Mouse (Mus musculus) heart, embryonic 13.5 days (tissue): ENCODE data around the gene Gck. TPM values are rescaled to one million over a fixed set of nuclear protein-coding genes. Genes with fewer than 3 reads are reported as not detected.

Experiments
- ATAC-seq: fragments of 200-750 bp; cut with Nextera tagmentation; 2 replicates; pipeline ENCODE4 v1.8.0; 2017; ENCODE audit warnings: moderate TSS enrichment; ENCODE audit not compliant: insufficient number of reproducible peaks, low FRiP score, low TSS enrichment; ENCODE audit errors: extremely low read depth
- H3K27ac ChIP-seq: fragments of 300-500 bp; sonication (generic); replicated peaks from 2 replicates; pipeline ENCODE4 v1.5.1; 2015; ENCODE audit warnings: moderate library complexity, mild to moderate bottlenecking, inconsistent platforms
- H3K27me3 ChIP-seq: fragments of 300-500 bp; sonication (generic); replicated peaks from 2 replicates; pipeline ENCODE4 v1.6.1; 2015; ENCODE audit warnings: mild to moderate bottlenecking, inconsistent platforms
- H3K36me3 ChIP-seq: fragments of 300-500 bp; sonication (generic); 2 replicates; pipeline ENCODE4 v1.6.1; 2015; ENCODE audit warnings: mild to moderate bottlenecking, inconsistent platforms
- H3K4me1 ChIP-seq: fragments of 300-500 bp; sonication (generic); 2 replicates; pipeline ENCODE4 v1.6.1; 2015; ENCODE audit warnings: inconsistent platforms
- H3K4me2 ChIP-seq: fragments of 300-500 bp; sonication (generic); 2 replicates; pipeline ENCODE4 v1.6.1; 2015; ENCODE audit warnings: inconsistent platforms, mild to moderate bottlenecking, moderate library complexity
- H3K4me3 ChIP-seq: fragments of 300-500 bp; sonication (generic); 2 replicates; pipeline ENCODE4 v1.5.1; 2015; ENCODE audit warnings: moderate library complexity, mild to moderate bottlenecking, inconsistent platforms
- H3K9ac ChIP-seq: fragments of 300-500 bp; sonication (generic); 2 replicates; pipeline ENCODE4 v1.6.1; 2015; ENCODE audit warnings: inconsistent platforms, mild to moderate bottlenecking, moderate library complexity
- H3K9me3 ChIP-seq: fragments of 300-500 bp; sonication (generic); 2 replicates; pipeline ENCODE4 v1.6.1; 2016; ENCODE audit warnings: inconsistent platforms
- WGBS: fragments of 180-500 bp; shearing (Covaris S2); methylation state at CpG from one replicate; pipeline ENCODE4 v1.1.7; 2015; ENCODE audit warnings: mixed read lengths; 5-methylcytosine and 5-hydroxymethylcytosine counted together
- polyA plus RNA-seq: library from polyadenylated mRNA; unstranded; fragments of >200 nt; fragmentation: Nextera tagmentation; extraction: Ambion mirVana; gene quantifications from 2 replicates; pipeline ENCODE4 v1.2.1, GENCODE M21; 2015

The Gck gene
- polyA plus RNA-seq, 1 experiment from 2014 or later = 1.5 TPM

GRCm38 (mm10) chr11:5908642-5909041 is 41.2 kb downstream of the Gck start:
- Histone ChIP-seq H3K27me3 (no peaks in the 10 kb centered on the region; the same call in 1 of the 2 replicates), H3K27ac (no peak overlapping the region), H3K4me3 (no peak overlapping the region), H3K9me3 (no peaks in the 10 kb centered on the region), H3K4me2 (no peak overlapping the region), H3K9ac (no peak overlapping the region), H3K4me1 (peaks cover 8% of the 10 kb centered on the region), H3K36me3 (no peaks in the 10 kb centered on the region)
- 57% methylated on average over 4 of the region's 4 CpGs for WGBS
- ATAC-seq = no peak

GRCm38 (mm10) chr11:5907096-5907495 is 42.8 kb downstream of the Gck start:
- WGBS = 57% methylated on average over 5 of the region's 5 CpGs
- no peak for ATAC-seq
- Histone ChIP-seq H3K9me3 (no peaks in the 10 kb centered on the region), H3K27me3 (peaks cover 9% of the 10 kb centered on the region), H3K4me1 (peaks cover 6% of the 10 kb centered on the region), H3K27ac (no peak overlapping the region), H3K4me3 (no peak overlapping the region), H3K9ac (no peak overlapping the region), H3K4me2 (no peak overlapping the region), H3K36me3 (no peaks in the 10 kb centered on the region)

- no peak overlapping the region for H3K9ac ChIP-seq
- H3K9me3 ChIP-seq = no peaks in the 10 kb centered on the region
- H3K27me3 ChIP-seq = peaks cover 20% of the 10 kb centered on the region
- H3K4me2 ChIP-seq = no peak overlapping the region
- H3K36me3 ChIP-seq = no peaks in the 10 kb centered on the region
- no peak overlapping the region for H3K4me3 ChIP-seq
- 78% methylated on average over 10 of the region's 10 CpGs for WGBS
- no peak overlapping the region for H3K27ac ChIP-seq
- H3K4me1 ChIP-seq = peaks cover 18% of the 10 kb centered on the region
- ATAC-seq = no peak
These were observed 43.9 kb downstream of the Gck start for GRCm38 (mm10) chr11:5905778-5906518.

- WGBS = 89% methylated on average over 6 of the region's 6 CpGs
- no peaks in the 10 kb centered on the region for H3K9me3 ChIP-seq
- H3K36me3 ChIP-seq = no peaks in the 10 kb centered on the region
- peaks cover 20% of the 10 kb centered on the region for H3K27me3 ChIP-seq
- no peak overlapping the region for H3K4me3 ChIP-seq
- peaks cover 26% of the 10 kb centered on the region for H3K4me1 ChIP-seq
- H3K9ac ChIP-seq = no peak overlapping the region
- H3K27ac ChIP-seq = no peak overlapping the region
- ATAC-seq = no peak
- no peak overlapping the region for H3K4me2 ChIP-seq
These were observed 45.0 kb downstream of the Gck start for GRCm38 (mm10) chr11:5904871-5905270.

GRCm38 (mm10) chr11:5904357-5904756 is 45.5 kb downstream of the Gck start:
- Histone ChIP-seq H3K36me3 (no peaks in the 10 kb centered on the region), H3K27me3 (peaks cover 24% of the 10 kb centered on the region), H3K27ac (no peak overlapping the region), H3K4me3 (no peak overlapping the region), H3K9ac (no peak overlapping the region), H3K9me3 (no peaks in the 10 kb centered on the region), H3K4me1 (peaks cover 26% of the 10 kb centered on the region), H3K4me2 (no peak overlapping the region)
- no peak for ATAC-seq
- WGBS = 80% methylated on average over 19 of the region's 19 CpGs

GRCm38 (mm10) chr11:5903844-5904243 is 46.0 kb downstream of the Gck start:
- Histone ChIP-seq H3K4me1 (peaks cover 31% of the 10 kb centered on the region), H3K4me3 (no peak overlapping the region), H3K36me3 (no peaks in the 10 kb centered on the region), H3K27ac (no peak overlapping the region), H3K27me3 (peaks cover 24% of the 10 kb centered on the region), H3K4me2 (no peak overlapping the region), H3K9me3 (no peaks in the 10 kb centered on the region), H3K9ac (no peak overlapping the region)
- ATAC-seq = no peak
- WGBS = 71% methylated on average over 2 of the region's 2 CpGs

GRCm38 (mm10) chr11:5902390-5902789 is 47.5 kb downstream of the Gck start:
- H3K9ac ChIP-seq = peak overlapping the region; percentile 76
- peak overlapping the region; percentile 65 for H3K27ac ChIP-seq
- H3K36me3 ChIP-seq = no peaks in the 10 kb centered on the region
- peak overlapping the region; percentile 73 for H3K4me2 ChIP-seq
- peaks cover 24% of the 10 kb centered on the region for H3K27me3 ChIP-seq
- no peaks in the 10 kb centered on the region for H3K9me3 ChIP-seq
- no peak for ATAC-seq
- H3K4me3 ChIP-seq = peak overlapping the region; percentile 51
- WGBS = 26% methylated on average over 6 of the region's 6 CpGs
- peaks cover 46% of the 10 kb centered on the region for H3K4me1 ChIP-seq

GRCm38 (mm10) chr11:5901950-5902349 is 47.9 kb downstream of the Gck start:
- peaks cover 24% of the 10 kb centered on the region for H3K27me3 ChIP-seq
- H3K4me1 ChIP-seq = peaks cover 50% of the 10 kb centered on the region
- no peak for ATAC-seq
- H3K36me3 ChIP-seq = no peaks in the 10 kb centered on the region
- peak overlapping the region; percentile 73 for H3K4me2 ChIP-seq
- H3K27ac ChIP-seq = peak overlapping the region; percentile 65
- H3K4me3 ChIP-seq = peak overlapping the region; percentile 51
- WGBS = 2% methylated on average over 32 of the region's 32 CpGs
- peak overlapping the region; percentile 76 for H3K9ac ChIP-seq
- no peaks in the 10 kb centered on the region for H3K9me3 ChIP-seq

GRCm38 (mm10) chr11:5901320-5901719 is 48.6 kb downstream of the Gck start:
- WGBS = 18% methylated on average over 3 of the region's 3 CpGs
- H3K27me3 ChIP-seq = peaks cover 24% of the 10 kb centered on the region
- H3K9me3 ChIP-seq = no peaks in the 10 kb centered on the region
- peak overlapping the region; percentile 76 for H3K9ac ChIP-seq
- H3K27ac ChIP-seq = peak overlapping the region; percentile 65
- peaks cover 3% of the 10 kb centered on the region; the same call in 1 of the 2 replicates for H3K36me3 ChIP-seq
- peak overlapping the region; percentile 73 for H3K4me2 ChIP-seq
- peak overlapping the region; percentile 51 for H3K4me3 ChIP-seq
- ATAC-seq = no peak
- peaks cover 57% of the 10 kb centered on the region for H3K4me1 ChIP-seq

- 0 out of 2 replicates have a peak overlapping the region, but pooled peaks have one; percentile 90 for H3K9ac ChIP-seq
- peaks cover 76% of the 10 kb centered on the region for H3K4me1 ChIP-seq
- H3K4me3 ChIP-seq = no peak overlapping the region
- no peaks in the 10 kb centered on the region for H3K9me3 ChIP-seq
- no peak overlapping the region for H3K4me2 ChIP-seq
- 90% methylated on average over 10 of the region's 10 CpGs for WGBS
- peak overlapping the region; percentile 97 for H3K27ac ChIP-seq
- peaks cover 27% of the 10 kb centered on the region for H3K27me3 ChIP-seq
- H3K36me3 ChIP-seq = peaks cover 6% of the 10 kb centered on the region; the same call in 1 of the 2 replicates
- no peak for ATAC-seq
These were observed 50.6 kb downstream of the Gck start for GRCm38 (mm10) chr11:5899286-5899685.

GRCm38 (mm10) chr11:5898531-5898930 is 51.4 kb downstream of the Gck start, which contains the start of gene Myl7:
TSS of gene Myl7 (minus strand) at chr11:5898782.
- H3K27me3 ChIP-seq = peaks cover 27% of the 10 kb centered on the region
- H3K27ac ChIP-seq = peak within 1 kb of the TSS; percentile 97
- H3K9ac ChIP-seq = peak within 1 kb of the TSS; percentile 90
- 21% methylated on average over 5 of the region's 5 CpGs for WGBS
- 0 out of 2 replicates have a peak, but pooled peaks have one; percentile 26 for ATAC-seq
- peaks cover 84% of the 10 kb centered on the region for H3K4me1 ChIP-seq
- H3K36me3 ChIP-seq = peaks cover 6% of the 10 kb centered on the region; the same call in 1 of the 2 replicates
- H3K4me2 ChIP-seq = peak within 1 kb of the TSS; percentile 71
- H3K4me3 ChIP-seq = peak within 1 kb of the TSS; percentile 57
- no peaks in the 10 kb centered on the region for H3K9me3 ChIP-seq

GRCm38 (mm10) chr11:5897839-5898238 is 52.0 kb downstream of the Gck start:
- peak overlapping the region; percentile 90 for H3K9ac ChIP-seq
- no peaks in the 10 kb centered on the region for H3K9me3 ChIP-seq
- peak overlapping the region; percentile 71 for H3K4me2 ChIP-seq
- peaks cover 91% of the 10 kb centered on the region for H3K4me1 ChIP-seq
- peaks cover 6% of the 10 kb centered on the region; the same call in 1 of the 2 replicates for H3K36me3 ChIP-seq
- WGBS = 9% methylated on average over 10 of the region's 10 CpGs
- peak overlapping the region; percentile 57 for H3K4me3 ChIP-seq
- H3K27ac ChIP-seq = peak overlapping the region; percentile 97
- ATAC-seq = no peak
- H3K27me3 ChIP-seq = peaks cover 25% of the 10 kb centered on the region
